Mouse (Mus musculus) limb, embryonic 11.5 days (tissue): ENCODE results near the gene Kank2. TPM values are rescaled to one million over a fixed set of nuclear protein-coding genes. Genes with fewer than 3 reads are reported as not detected.

Experiments used
- ATAC-seq: fragments of 200-750 bp; cut with Nextera tagmentation; 2 replicates; pipeline ENCODE4 v1.8.0; 2017; ENCODE audit warnings: low read depth; ENCODE audit not compliant: insufficient number of reproducible peaks, low FRiP score, low TSS enrichment
- DNase-seq: peaks from one replicate; pipeline ENCODE4 v3.0.0-alpha.2; 2015; ENCODE audit warnings: low spot score
- H3K27ac ChIP-seq: fragments of 300-500 bp; sonication (generic); replicated peaks from 2 replicates; pipeline ENCODE4 v1.5.1; 2014; ENCODE audit warnings: low read depth, mild to moderate bottlenecking, low read length
- H3K27me3 ChIP-seq: fragments of 300-500 bp; sonication (generic); 2 replicates; pipeline ENCODE4 v1.6.1; 2014; ENCODE audit warnings: mild to moderate bottlenecking, low read length, mixed read lengths; ENCODE audit not compliant: control insufficient read depth, insufficient read depth
- H3K36me3 ChIP-seq: fragments of 300-500 bp; sonication (generic); 2 replicates; pipeline ENCODE4 v1.6.1; 2014; ENCODE audit warnings: mild to moderate bottlenecking, low read length, moderate library complexity, mixed read lengths; ENCODE audit not compliant: control insufficient read depth, insufficient read depth
- H3K4me1 ChIP-seq: fragments of 300-500 bp; sonication (generic); 2 replicates; pipeline ENCODE4 v1.6.1; 2014; ENCODE audit warnings: low read length, mixed read lengths; ENCODE audit not compliant: control insufficient read depth, insufficient read depth
- H3K4me2 ChIP-seq: fragments of 300-500 bp; sonication (generic); 2 replicates; pipeline ENCODE4 v1.6.1; 2014; ENCODE audit warnings: low read depth, mild to moderate bottlenecking, moderate library complexity; ENCODE audit not compliant: severe bottlenecking
- H3K4me3 ChIP-seq: fragments of 300-500 bp; sonication (generic); 2 replicates; pipeline ENCODE4 v1.5.1; 2014; ENCODE audit warnings: low read depth, low read length
- H3K9ac ChIP-seq: fragments of 300-500 bp; sonication (generic); 2 replicates; pipeline ENCODE4 v1.6.1; 2014; ENCODE audit warnings: mild to moderate bottlenecking, low read length
- H3K9me3 ChIP-seq: fragments of 300-500 bp; sonication (generic); 2 replicates; pipeline ENCODE4 v1.6.1; 2016; ENCODE audit warnings: low read length; ENCODE audit not compliant: control insufficient read depth
- WGBS: fragments of 180-500 bp; shearing (Covaris S2); extraction: QIAGEN DNeasy Blood & Tissue Kit; methylation state at CpG from one replicate; pipeline ENCODE4 v1.1.7; 2014; 5-methylcytosine and 5-hydroxymethylcytosine counted together
- polyA plus RNA-seq: library from polyadenylated mRNA; unstranded; fragments of >200 nt; fragmentation: Nextera tagmentation; extraction: Ambion mirVana; gene quantifications from 2 replicates; pipeline ENCODE4 v1.2.1, GENCODE M21; 2014

Kank2 gene
- polyA plus RNA-seq = 11.6 and 12.7 TPM in 2 replicates

GRCm38 (mm10) chr9:21798345-21799009, at the start of gene Kank2:
Gene Kank2 (minus strand): TSS chr9:21798744.
- Histone ChIP-seq H3K27ac (peak within 1 kb of the TSS; percentile 89), H3K27me3 (no peaks in the 10 kb centered on the region), H3K4me1 (peaks cover 16% of the 10 kb centered on the region), H3K4me3 (peak within 1 kb of the TSS; percentile 79), H3K9ac (peak within 1 kb of the TSS; percentile 90), H3K9me3 (no peaks in the 10 kb centered on the region), H3K36me3 (peaks cover 19% of the 10 kb centered on the region), H3K4me2 (peak within 1 kb of the TSS; percentile 45)
- peak; percentile 94 for DNase-seq
- ATAC-seq = peak; percentile 80
- WGBS = under 1% methylated on average over 49 of the region's 52 CpGs

GRCm38 (mm10) chr9:21847926-21848325, 49.4 kb upstream of the Kank2 start:
- H3K27ac ChIP-seq = peak overlapping the region; percentile 94
- peak overlapping the region; percentile 35 for H3K9ac ChIP-seq
- no peak overlapping the region for H3K4me3 ChIP-seq
- DNase-seq = no peak
- peaks cover 5% of the 10 kb centered on the region for H3K36me3 ChIP-seq
- no peaks in the 10 kb centered on the region for H3K9me3 ChIP-seq
- no peaks in the 10 kb centered on the region for H3K27me3 ChIP-seq
- H3K4me2 ChIP-seq = peak overlapping the region; percentile 55; the same call in 1 of the 2 replicates
- ATAC-seq = no peak
- H3K4me1 ChIP-seq = peaks cover 48% of the 10 kb centered on the region
- 34% methylated on average over 10 of the region's 10 CpGs for WGBS

GRCm38 (mm10) chr9:21847425-21847824, 48.9 kb upstream of the Kank2 start:
- Histone ChIP-seq H3K27ac (peak overlapping the region; percentile 94), H3K27me3 (no peaks in the 10 kb centered on the region), H3K4me3 (0 out of 2 replicates have a peak overlapping the region, but pooled peaks have one; percentile 20), H3K36me3 (peaks cover 5% of the 10 kb centered on the region), H3K4me2 (peak overlapping the region; percentile 55), H3K9me3 (no peaks in the 10 kb centered on the region), H3K4me1 (peaks cover 52% of the 10 kb centered on the region), H3K9ac (peak overlapping the region; percentile 55; the same call in 1 of the 2 replicates)
- ATAC-seq (peak; percentile 7; the same call in 1 of the 2 replicates), DNase-seq (no peak)
- WGBS = 7% methylated on average over 3 of the region's 3 CpGs

GRCm38 (mm10) chr9:21846755-21847341, 48.3 kb upstream of the Kank2 start:
- peak overlapping the region; percentile 55; the same call in 1 of the 2 replicates for H3K9ac ChIP-seq
- H3K4me3 ChIP-seq = peak overlapping the region; percentile 20; the same call in 1 of the 2 replicates
- peak overlapping the region; percentile 55 for H3K4me2 ChIP-seq
- no peaks in the 10 kb centered on the region for H3K9me3 ChIP-seq
- H3K36me3 ChIP-seq = peaks cover 5% of the 10 kb centered on the region
- peak; percentile 81 for DNase-seq
- WGBS = under 1% methylated on average over 11 of the region's 11 CpGs
- ATAC-seq = peak; percentile 78
- no peaks in the 10 kb centered on the region for H3K27me3 ChIP-seq
- peaks cover 50% of the 10 kb centered on the region for H3K4me1 ChIP-seq
- peak overlapping the region; percentile 94 for H3K27ac ChIP-seq

GRCm38 (mm10) chr9:21845381-21846080, 47.0 kb upstream of the Kank2 start:
- H3K4me1 ChIP-seq = peaks cover 41% of the 10 kb centered on the region
- no peaks in the 10 kb centered on the region for H3K9me3 ChIP-seq
- DNase-seq (peak; percentile 45), ATAC-seq (0 out of 2 replicates have a peak, but pooled peaks have one; percentile 13)
- H3K4me2 ChIP-seq = no peak overlapping the region
- H3K36me3 ChIP-seq = peaks cover 5% of the 10 kb centered on the region
- H3K27me3 ChIP-seq = no peaks in the 10 kb centered on the region
- no peak overlapping the region for H3K4me3 ChIP-seq
- H3K27ac ChIP-seq = no peak overlapping the region
- WGBS = 42% methylated on average over 14 of the region's 14 CpGs
- no peak overlapping the region for H3K9ac ChIP-seq

- peak overlapping the region; percentile 30; the same call in 1 of the 2 replicates for H3K27ac ChIP-seq
- H3K36me3 ChIP-seq = peaks cover 14% of the 10 kb centered on the region
Measured at GRCm38 (mm10) chr9:21843086-21843485, 44.5 kb upstream of the Kank2 start.

GRCm38 (mm10) chr9:21842391-21842790, 43.8 kb upstream of the Kank2 start:
- 47% methylated on average over 5 of the region's 5 CpGs for WGBS
- ATAC-seq (no peak), DNase-seq (no peak)
- H3K9me3 ChIP-seq = no peaks in the 10 kb centered on the region
- H3K27me3 ChIP-seq = no peaks in the 10 kb centered on the region
- H3K4me3 ChIP-seq = no peak overlapping the region
- peak overlapping the region; percentile 30 for H3K27ac ChIP-seq
- H3K4me1 ChIP-seq = peaks cover 23% of the 10 kb centered on the region
- no peak overlapping the region for H3K4me2 ChIP-seq
- no peak overlapping the region for H3K9ac ChIP-seq
- peaks cover 19% of the 10 kb centered on the region for H3K36me3 ChIP-seq

More at GRCm38 (mm10) chr9:21843086-21843485, 44.5 kb upstream of the Kank2 start:
- Histone ChIP-seq H3K9ac (no peak overlapping the region), H3K4me3 (no peak overlapping the region), H3K27me3 (no peaks in the 10 kb centered on the region), H3K4me1 (peaks cover 30% of the 10 kb centered on the region), H3K4me2 (no peak overlapping the region), H3K9me3 (no peaks in the 10 kb centered on the region)
- DNase-seq (no peak), ATAC-seq (no peak)
- WGBS = 92% methylated on average over 6 of the region's 6 CpGs

GRCm38 (mm10) chr9:21841340-21841739, 42.8 kb upstream of the Kank2 start:
- Histone ChIP-seq H3K27ac (no peak overlapping the region), H3K9me3 (no peaks in the 10 kb centered on the region), H3K4me2 (no peak overlapping the region), H3K9ac (no peak overlapping the region), H3K4me1 (peaks cover 13% of the 10 kb centered on the region), H3K4me3 (no peak overlapping the region), H3K27me3 (no peaks in the 10 kb centered on the region), H3K36me3 (peaks cover 21% of the 10 kb centered on the region)
- ATAC-seq = no peak
- no peak for DNase-seq
- WGBS = 95% methylated on average over 6 of the region's 6 CpGs
